Mouse (Mus musculus): Measurements from ENCODE around the gene Sinhcaf.
"Not testable (repeated sequence)": the region's sequence is repeated elsewhere in the genome, so short reads cannot be mapped to it uniquely, and the experiment has no call there.

Gene Sinhcaf

DNA sequence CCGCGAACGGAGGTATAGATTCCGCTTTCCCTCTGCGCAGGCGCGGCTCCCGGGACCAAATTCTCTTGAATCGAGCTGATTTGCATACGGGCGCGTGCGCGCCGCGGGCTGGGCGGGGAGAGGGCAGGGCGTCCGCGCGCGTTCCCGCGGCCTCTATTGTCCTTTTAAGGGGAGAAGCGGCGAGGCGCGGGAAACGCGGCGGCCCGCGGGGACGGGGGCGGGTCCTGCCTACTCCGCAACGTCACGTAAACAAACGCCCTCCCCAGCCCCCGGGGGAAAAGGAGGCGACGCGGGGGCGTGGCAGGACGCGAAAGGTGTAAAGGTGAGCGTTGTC, at the start of gene Sinhcaf:
Sinhcaf (minus strand) TSS at position 59 of the 334 bp plus-strand sequence.
- DNase-seq (ENCODE audit: low spot score): peak; percentile 90

DNA sequence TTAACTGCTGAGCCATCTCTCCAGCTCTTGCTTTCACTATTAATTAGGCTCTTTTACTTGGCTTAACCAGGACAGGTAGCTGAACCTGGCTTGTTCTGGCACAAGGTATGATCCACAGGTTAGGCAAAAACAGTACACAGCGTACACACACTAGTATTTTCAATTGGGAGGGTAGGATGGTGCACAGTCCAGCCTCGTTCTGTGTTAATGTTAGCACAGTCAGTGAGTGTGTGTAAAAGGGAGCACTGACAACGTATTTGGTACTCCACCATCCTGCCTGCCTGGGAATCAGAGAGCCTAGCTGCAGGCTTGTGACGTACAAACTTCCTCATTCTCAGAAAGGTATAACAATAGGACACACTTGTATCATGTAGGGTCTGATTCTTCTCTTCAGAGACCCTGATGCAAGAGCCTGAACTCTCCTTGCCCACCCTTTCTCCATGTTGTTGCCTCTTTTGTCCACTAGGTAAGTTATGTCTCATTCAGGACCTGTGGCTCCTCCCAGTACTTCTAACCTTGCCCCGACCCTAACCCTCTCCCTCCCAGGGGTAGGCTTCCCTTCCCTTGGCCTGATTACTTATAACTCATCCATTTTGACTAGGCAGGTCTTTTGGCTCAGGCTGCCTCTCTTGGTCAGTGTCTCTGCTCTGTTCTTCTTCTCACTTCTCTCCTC, 48.2 kb upstream of the Sinhcaf start:
- DNase-seq (ENCODE audit: low spot score): no peak

DNA sequence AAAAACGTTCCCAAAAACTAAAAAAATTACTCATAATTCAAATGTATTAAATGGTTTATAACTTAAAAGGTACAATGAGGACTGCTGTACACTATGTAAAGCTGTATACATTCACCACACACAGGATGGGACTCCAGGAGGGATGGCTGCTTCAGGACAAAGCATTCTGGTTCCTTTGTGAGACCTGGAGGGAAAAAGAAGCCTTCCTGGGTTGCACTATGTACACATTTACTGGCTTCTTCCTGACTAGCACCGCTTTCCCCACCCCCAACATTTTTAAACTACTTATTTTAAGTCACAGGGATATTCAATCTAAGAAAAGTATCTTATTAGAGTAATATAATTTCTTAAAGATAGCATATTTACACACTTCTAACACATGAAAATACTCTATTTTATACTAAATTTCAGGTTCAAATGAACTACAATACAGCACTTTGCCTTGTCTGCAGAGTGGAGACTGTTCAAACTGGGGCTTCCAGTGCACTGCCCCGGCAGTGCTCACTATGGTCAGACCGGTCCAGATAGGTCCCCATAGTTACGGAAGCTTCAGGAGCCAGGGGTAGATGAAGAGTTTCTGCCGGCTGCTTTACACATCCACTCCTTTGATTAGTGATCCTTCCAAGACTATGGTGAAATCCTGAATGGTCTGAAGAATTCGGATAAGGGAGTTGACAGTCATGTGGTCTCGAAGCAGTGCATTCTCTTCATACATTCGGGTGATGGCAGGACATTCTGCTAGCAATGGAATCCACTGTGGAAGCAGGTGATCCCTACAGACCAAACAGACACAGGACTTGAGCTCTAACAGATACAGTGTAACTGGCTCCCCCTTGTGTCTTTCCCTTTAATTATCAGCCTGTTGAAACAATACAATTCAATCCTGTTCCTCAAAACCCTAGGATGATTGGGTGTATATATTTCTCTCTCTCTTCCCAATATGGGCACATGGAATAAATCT, 47.1 kb upstream of the Sinhcaf start:
- no peak for DNase-seq (ENCODE audit: low spot score)

DNA sequence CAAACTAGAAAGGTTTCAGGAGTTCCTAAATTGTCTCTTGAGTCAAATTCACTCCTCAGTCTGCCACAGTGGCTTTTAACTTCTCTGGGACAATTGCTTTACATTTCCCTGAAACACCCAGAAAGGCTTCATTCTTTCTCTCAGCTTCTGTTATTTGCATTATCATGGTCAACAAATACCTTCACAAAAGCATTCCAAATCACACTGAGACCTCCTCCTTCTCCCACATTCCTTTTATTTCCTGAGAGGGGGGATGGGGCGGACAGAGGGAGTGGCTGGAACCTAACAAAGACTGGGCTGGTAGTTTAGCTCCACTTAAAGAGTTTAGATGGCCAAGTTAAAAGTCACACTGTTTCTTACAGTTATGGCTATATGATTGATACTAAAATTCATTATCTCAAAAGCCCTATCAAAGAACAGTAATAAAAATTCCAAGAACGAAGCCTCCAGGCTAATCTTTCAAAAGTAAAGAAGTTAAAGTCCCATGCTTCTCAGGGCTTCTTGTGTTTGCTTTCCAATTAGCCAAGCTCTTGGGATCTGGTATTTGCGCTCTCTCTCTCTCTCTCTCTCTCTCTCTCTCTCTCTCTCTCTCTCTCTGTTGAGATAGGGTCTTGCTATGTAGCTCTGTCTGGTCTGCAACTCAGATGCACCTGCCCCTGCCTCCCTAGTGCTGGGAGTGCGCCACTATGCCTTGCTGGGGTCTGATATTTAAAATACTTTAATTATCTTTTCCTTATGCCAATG, 46.3 kb upstream of the Sinhcaf start:
- no peak for DNase-seq (ENCODE audit: low spot score)

DNA sequence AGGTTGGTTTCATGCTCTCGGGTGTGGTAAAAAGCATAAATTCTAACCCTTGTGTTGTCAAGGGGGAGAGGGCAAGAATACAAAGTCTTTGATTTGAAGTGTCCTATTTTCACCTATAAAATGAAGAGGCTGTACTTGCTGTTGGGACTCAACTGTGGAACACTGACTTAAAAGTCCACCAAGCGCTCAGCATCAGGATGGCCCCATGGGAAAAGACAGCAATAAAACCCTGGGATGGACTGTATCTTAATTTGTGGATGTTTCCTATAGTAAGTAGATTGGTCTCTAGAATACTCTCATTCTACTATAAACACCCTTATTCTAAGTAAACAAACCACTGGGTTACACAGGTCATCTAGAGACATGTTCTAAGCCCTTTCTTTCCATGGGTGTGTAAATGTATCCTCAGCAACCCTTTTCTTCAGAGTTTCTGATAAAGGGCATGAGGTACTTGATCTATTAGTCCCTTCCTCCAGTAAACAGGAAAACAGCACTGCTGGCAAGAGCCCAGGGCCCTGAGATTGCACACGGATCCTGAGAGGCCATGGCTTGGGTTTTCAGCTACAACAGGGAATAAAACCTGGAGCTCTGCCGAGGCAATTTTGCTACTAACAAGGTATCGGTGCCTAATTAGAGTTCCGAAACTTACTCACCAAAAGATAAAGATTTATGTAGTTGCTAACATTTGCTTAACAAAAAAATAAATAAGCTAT, 45.5 kb upstream of the Sinhcaf start:
- DNase-seq (ENCODE audit: low spot score): no peak

- not testable (repeated sequence) for DNase-seq (ENCODE audit: low spot score)
Observed at GRCm38 (mm10) chr6:148989792-148990491, 43.7 kb upstream of the Sinhcaf start.

DNA sequence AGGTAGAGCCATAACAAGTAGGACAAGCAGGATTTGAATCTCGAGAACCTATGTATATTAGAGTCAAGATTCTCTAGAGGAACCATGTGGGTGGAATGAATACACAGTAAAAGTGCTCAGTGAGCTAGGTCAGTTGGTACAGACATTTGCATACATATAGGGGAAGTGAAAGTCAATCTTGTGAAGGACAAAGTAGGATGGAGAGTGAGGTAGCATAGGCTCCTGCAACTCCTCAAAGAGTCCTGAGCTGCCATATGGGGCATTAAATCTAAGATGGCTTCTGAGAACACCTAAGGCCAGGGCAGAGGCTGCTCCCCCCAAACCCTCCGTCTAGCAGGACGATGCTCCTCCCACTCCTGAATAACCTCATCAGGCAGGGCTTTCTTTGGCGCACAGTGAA, 39.7 kb upstream of the Sinhcaf start:
- no peak for DNase-seq (ENCODE audit: low spot score)

DNA sequence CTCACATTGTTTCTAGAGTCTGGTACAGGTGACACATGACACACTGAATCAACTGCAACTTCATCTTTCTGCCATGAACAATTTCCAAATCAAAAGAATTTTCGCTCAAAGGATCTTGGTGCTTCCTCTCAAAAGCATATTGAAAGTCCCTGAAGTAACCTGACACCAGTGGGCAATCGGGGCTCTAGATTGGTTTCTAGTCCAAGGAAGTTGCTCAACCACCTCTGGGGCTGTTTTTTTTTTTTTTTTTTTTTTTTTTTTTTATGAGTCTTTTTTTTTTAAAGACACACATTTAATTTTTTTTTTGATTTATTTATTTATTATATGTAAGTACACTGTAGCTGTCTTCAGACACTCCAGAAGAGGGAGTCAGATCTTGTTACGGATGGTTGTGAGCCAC, 34.2 kb upstream of the Sinhcaf start:
- no peak for DNase-seq (ENCODE audit: low spot score)

GRCm38 (mm10) chr6:148975096-148975495, 28.8 kb upstream of the Sinhcaf start:
- DNase-seq (ENCODE audit: low spot score): no peak

GRCm38 (mm10) chr6:148972891-148973290, 26.6 kb upstream of the Sinhcaf start:
- no peak for DNase-seq (ENCODE audit: low spot score)

DNA sequence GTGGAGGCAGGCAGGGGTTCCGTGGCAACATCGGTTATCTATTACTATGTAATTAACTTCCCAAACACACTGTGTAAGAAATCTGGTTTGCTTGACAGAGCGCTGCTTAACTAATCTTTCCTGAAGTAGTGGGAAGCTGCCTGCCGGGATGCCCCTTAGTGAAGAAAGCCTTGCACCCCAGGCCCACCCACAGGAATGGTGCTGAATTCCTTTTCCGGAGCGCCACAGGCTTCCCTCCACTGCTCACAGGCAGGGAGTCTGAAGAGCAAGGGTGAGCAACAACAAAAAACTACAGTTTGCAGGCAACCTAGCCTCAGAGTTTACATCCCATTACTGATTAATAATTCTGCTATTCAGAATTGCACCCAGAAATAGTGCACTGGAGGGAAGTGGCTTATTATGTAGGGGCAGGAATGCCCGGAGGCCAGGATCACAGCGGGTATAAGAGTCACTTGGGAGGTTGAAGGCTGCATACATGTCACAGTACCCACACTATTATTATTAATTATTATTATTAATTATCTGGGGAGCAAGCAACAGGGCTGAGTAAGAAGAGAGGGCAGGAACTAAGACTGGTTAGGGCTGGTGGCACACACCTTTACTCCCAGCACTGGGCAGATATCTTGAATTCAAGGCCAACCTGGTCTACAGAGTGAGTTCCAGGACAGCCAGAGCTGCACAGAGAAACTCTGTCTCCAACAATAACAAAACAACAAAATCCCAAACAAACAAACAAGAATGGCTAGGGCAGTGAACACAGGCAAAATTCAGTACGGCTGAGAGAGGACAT, 26.0 kb upstream of the Sinhcaf start:
- no peak for DNase-seq (ENCODE audit: low spot score)

DNA sequence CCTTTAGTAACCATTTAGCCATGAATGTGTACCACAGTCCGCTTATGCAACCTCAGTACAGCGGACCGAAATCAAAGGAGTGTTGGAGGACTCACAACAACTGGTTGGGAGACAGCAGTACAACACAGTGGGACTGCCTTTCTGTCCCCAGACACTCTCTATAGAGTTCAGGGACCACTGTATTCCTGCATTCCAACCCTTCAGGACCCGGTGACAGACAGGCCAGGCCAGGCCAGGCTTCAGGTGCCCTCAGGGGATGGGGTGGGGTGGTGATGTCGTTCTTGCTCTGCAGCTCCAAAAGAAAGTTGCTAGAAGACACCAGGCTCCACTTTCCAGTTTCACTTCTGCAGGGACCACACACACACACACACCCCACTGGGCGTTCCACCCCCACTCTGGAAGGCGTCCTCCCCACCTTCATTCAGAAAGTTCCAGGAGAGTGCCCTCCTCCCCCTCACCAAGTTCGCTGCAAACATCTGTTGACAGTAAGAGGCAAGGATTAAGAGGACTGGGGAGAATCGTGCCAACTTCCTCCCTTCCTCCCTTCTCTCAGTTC, 25.2 kb upstream of the Sinhcaf start:
- no peak for DNase-seq (ENCODE audit: low spot score)

GRCm38 (mm10) chr6:148961285-148961684, 15.0 kb upstream of the Sinhcaf start:
- no peak for DNase-seq (ENCODE audit: low spot score)

- DNase-seq (ENCODE audit: low spot score): no peak
Observed at GRCm38 (mm10) chr6:148959540-148960238, 13.4 kb upstream of the Sinhcaf start.

DNA sequence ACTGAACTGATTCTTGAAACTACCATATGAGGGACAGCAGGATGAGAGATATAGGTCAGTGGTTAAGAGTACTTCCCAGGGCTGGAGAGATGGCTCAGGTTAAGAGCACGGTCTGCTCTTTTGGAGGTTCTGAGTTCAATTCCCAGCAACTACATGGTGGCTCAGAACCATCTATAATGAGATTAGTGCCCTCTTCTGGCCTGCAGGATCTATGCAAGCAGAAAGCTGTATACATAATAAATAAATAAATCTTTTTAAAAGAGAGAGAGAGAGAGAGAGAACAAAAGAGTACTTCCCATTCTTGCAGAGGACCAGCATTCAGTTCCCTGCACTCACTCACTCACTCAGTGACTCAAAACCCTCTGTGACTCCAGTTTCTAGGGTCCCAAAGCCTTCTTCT, 12.4 kb upstream of the Sinhcaf start:
- no peak for DNase-seq (ENCODE audit: low spot score)

DNA sequence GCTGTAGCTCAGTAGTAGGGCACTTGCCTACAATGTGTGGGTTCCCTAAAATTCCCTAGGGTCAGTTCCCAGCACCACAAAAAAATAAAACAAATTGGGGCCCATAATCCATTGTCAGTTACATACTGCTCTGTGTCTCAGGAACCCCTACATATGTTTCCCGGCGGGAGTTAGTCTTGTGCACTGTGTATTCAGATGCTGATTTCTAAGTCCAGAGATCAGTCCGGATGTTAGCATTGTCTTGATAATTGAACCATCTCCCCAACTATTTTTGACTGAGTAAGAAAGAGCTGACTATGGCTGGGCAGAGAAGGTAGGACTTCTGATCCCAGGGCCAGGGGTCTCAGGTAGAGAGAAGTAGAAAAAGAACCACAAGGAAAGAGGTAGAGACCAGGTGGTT, 10.8 kb upstream of the Sinhcaf start:
- no peak for DNase-seq (ENCODE audit: low spot score)

GRCm38 (mm10) chr6:148955641-148956420, 9.6 kb upstream of the Sinhcaf start:
- no peak for DNase-seq (ENCODE audit: low spot score)

- no peak for DNase-seq (ENCODE audit: low spot score)
Observed at GRCm38 (mm10) chr6:148946881-148947405, 676 bp upstream of the Sinhcaf start.

Measured in ovary, postnatal 10 days (tissue).